Mouse (Mus musculus): ENCODE results near the gene Hip1r. TPM values are rescaled to one million over a fixed set of nuclear protein-coding genes. Genes with fewer than 3 reads are reported as not detected.

Hip1r gene
- polyA plus RNA-seq, 2 experiments = 7.2 to 7.6 TPM

DNA sequence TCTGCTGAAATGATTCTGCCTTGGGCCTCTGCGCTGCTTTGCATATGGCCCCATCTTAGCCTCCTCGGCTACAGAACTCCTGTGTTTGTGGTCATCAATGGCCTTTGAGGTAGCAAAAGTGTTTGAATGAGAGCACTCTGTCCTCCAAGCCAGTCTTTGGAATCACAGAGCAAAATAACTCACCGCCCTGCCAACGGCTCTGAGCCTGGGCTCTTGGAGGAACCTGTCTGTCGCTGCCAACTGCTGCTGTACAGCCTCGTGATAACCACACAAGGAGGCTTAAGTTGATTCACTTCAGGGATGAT is 7.8 kb downstream of the Hip1r start:
- H3K9ac ChIP-seq (replicated peaks) = no peak overlapping the region
- 67% methylated on average over 6 of the region's 6 CpGs for WGBS (ENCODE audit: insufficient replicate concordance)
- H3K27ac ChIP-seq = no peak overlapping the region
- H3K36me3 ChIP-seq (replicated peaks; ENCODE audit: control insufficient read depth, insufficient read depth, low read depth) = no peaks in the 10 kb centered on the region
- TF ChIP-seq EP300 (IDR thresholded peaks at IDR 0.05; ENCODE audit: low read depth) = no peak
- TF ChIP-seq CTCF (IDR thresholded peaks at IDR 0.05; ENCODE audit: low read depth) = no peak
- no peaks in the 10 kb centered on the region for H3K27me3 ChIP-seq (ENCODE audit: control insufficient read depth, insufficient read depth, low read length)
- no peak for ATAC-seq (ENCODE audit: insufficient read depth)
- no peaks in the 10 kb centered on the region for H3K9me3 ChIP-seq (ENCODE audit: control insufficient read depth, low read length)
- DNase-seq (ENCODE audit: low read depth in 3 of 3, low spot score in 3 of 3) = no peak
- H3K4me2 ChIP-seq (ENCODE audit: low read depth) = no peak overlapping the region
- H3K4me1 ChIP-seq (replicated peaks; ENCODE audit: control insufficient read depth in 2 of 2, insufficient read depth in 2 of 2, low read length in 1 of 2) = 0 out of 4 replicates have a peak, but pooled peaks cover 0 to 3% of the 10 kb centered on the region in 2 experiments
- no peak overlapping the region for H3K4me3 ChIP-seq (ENCODE audit: insufficient read depth in 1 of 2, low read depth in 2 of 2, low read length in 2 of 2)

DNA sequence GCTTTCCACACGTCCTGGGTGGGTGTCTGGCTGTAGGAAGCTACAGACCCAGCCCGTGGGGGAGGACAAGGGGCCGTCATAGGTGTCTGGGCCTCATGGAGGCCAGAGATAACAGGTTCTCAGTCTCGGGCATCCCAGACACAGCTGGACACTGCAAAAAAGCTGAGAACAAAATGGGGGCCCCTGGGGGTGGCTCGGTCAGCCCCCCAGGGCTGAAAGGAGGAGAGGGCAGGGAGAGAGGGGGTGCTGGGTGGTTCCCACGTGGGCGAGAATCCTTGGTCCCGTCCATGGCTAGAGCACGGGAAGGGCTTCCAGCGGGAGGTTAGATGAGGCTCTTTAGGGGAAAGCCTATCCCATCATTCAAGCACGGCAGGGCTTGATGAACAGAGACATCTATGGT is 9.4 kb downstream of the Hip1r start:
- Histone ChIP-seq H3K27me3 (ENCODE audit: control insufficient read depth, insufficient read depth, low read length) (no peaks in the 10 kb centered on the region), H3K4me2 (ENCODE audit: low read depth) (no peak overlapping the region), H3K9ac (replicated peaks) (no peak overlapping the region), H3K36me3 (replicated peaks; ENCODE audit: control insufficient read depth, insufficient read depth, low read depth) (no peaks in the 10 kb centered on the region), H3K27ac (no peak overlapping the region), H3K9me3 (ENCODE audit: control insufficient read depth, low read length) (no peaks in the 10 kb centered on the region), H3K4me1 (replicated peaks; ENCODE audit: control insufficient read depth in 2 of 2, insufficient read depth in 2 of 2, low read length in 1 of 2) (0 out of 4 replicates have a peak, but pooled peaks cover 0 to 2% of the 10 kb centered on the region in 2 experiments), H3K4me3 (ENCODE audit: insufficient read depth in 1 of 2, low read depth in 2 of 2, low read length in 2 of 2) (no peak overlapping the region)
- no peak for ATAC-seq (ENCODE audit: insufficient read depth)
- no peak for DNase-seq (ENCODE audit: low read depth in 3 of 3, low spot score in 3 of 3)
- 60% methylated on average over 11 of the region's 11 CpGs for WGBS (ENCODE audit: insufficient replicate concordance)
- no peak for TF ChIP-seq EP300 (IDR thresholded peaks at IDR 0.05; ENCODE audit: low read depth)
- no peak for TF ChIP-seq CTCF (IDR thresholded peaks at IDR 0.05; ENCODE audit: low read depth)

DNA sequence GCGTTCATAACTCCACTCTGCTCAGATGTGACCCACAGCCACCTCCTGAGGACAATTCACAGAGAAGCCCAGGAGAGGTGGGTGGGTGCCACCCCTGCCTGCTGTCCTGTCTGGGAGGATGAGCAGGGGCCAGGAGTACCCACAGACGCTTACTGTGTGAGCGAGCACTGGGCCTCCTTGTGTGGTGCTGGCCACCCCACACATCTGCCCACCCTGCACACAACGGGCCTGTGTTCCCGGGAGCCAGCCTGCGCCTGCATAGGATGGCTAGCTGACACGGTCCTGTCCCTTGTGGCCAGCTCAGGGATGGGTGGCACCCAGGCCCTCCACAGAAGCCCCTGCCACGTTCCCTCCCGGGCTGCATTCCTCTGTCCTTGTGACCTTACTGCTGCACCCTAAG is 12.0 kb downstream of the Hip1r start:
- no peak overlapping the region for H3K4me3 ChIP-seq (ENCODE audit: insufficient read depth in 1 of 2, low read depth in 2 of 2, low read length in 2 of 2)
- 75% methylated on average over 9 of the region's 9 CpGs for WGBS (ENCODE audit: insufficient replicate concordance)

DNA sequence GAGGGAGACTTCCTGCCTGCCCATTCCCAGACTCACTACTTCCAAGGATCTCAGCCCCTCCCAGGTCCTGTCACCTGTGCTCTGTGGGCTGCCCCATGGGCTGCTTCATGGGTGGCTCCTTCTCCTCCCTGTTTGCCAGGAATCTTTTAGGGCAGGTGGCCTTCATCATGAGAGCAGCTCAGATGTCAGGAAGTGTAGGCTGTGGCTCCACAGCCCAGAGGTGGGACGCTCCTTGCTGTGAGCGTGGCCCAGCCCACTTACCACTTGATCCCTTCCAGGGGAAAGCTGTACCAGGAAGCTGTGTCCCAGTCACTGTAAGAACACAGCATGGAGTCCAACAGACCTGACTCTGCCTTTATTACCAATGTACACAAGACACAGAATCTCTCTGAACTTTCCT is 13.5 kb downstream of the Hip1r start:
- Histone ChIP-seq H3K4me2 (ENCODE audit: low read depth) (no peak overlapping the region), H3K9ac (replicated peaks) (no peak overlapping the region), H3K4me3 (ENCODE audit: insufficient read depth in 1 of 2, low read depth in 2 of 2, low read length in 2 of 2) (no peak overlapping the region), H3K9me3 (ENCODE audit: control insufficient read depth, low read length) (no peaks in the 10 kb centered on the region), H3K27me3 (ENCODE audit: control insufficient read depth, insufficient read depth, low read length) (no peaks in the 10 kb centered on the region), H3K36me3 (replicated peaks; ENCODE audit: control insufficient read depth, insufficient read depth, low read depth) (no peaks in the 10 kb centered on the region), H3K27ac (no peak overlapping the region), H3K4me1 (replicated peaks; ENCODE audit: control insufficient read depth in 2 of 2, insufficient read depth in 2 of 2, low read length in 1 of 2) (no peaks in the 10 kb centered on the region)
- WGBS (ENCODE audit: insufficient replicate concordance) = 68% methylated on average over 2 of the region's 2 CpGs
- DNase-seq (ENCODE audit: low read depth in 3 of 3, low spot score in 3 of 3) (no peak), ATAC-seq (ENCODE audit: insufficient read depth) (no peak)
- TF ChIP-seq EP300 (IDR thresholded peaks at IDR 0.05; ENCODE audit: low read depth) (no peak), CTCF (IDR thresholded peaks at IDR 0.05; ENCODE audit: low read depth) (no peak)

More for the DNA sequence above, 12.0 kb downstream of the Hip1r start:
- no peak overlapping the region for H3K27ac ChIP-seq
- ATAC-seq (ENCODE audit: insufficient read depth) (no peak), DNase-seq (ENCODE audit: low read depth in 3 of 3, low spot score in 3 of 3) (no peak)
- no peak overlapping the region for H3K4me2 ChIP-seq (ENCODE audit: low read depth)
- TF ChIP-seq EP300 (IDR thresholded peaks at IDR 0.05; ENCODE audit: low read depth) (no peak), CTCF (IDR thresholded peaks at IDR 0.05; ENCODE audit: low read depth) (no peak)
- H3K27me3 ChIP-seq (ENCODE audit: control insufficient read depth, insufficient read depth, low read length) = no peaks in the 10 kb centered on the region
- no peaks in the 10 kb centered on the region for H3K36me3 ChIP-seq (replicated peaks; ENCODE audit: control insufficient read depth, insufficient read depth, low read depth)
- H3K9ac ChIP-seq (replicated peaks) = no peak overlapping the region
- H3K4me1 ChIP-seq (replicated peaks; ENCODE audit: control insufficient read depth in 2 of 2, insufficient read depth in 2 of 2, low read length in 1 of 2) = 0 out of 4 replicates have a peak, but pooled peaks cover 0 to 2% of the 10 kb centered on the region in 2 experiments
- no peaks in the 10 kb centered on the region for H3K9me3 ChIP-seq (ENCODE audit: control insufficient read depth, low read length)

DNA sequence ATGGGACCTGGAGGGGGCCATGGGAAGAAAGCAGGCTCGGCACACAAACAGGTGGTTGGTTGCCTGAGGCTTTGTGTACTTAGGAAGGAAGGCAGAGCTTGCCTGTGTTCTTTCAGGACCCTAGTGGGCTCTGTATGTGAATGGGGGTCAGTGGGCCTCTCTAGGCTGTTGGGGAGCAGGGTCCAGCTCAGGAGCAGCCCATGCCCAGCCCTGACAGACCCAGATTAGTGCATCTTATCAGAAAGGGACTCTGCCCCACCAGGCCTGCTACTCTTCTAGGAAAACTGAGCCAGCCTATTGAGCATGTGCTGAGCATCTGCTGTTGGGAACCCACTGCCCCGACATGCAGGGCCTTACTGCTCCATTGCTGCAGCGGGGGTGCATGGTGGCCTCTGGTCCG is 14.1 kb downstream of the Hip1r start:
- TF ChIP-seq CTCF (IDR thresholded peaks at IDR 0.05; ENCODE audit: low read depth) (no peak), EP300 (IDR thresholded peaks at IDR 0.05; ENCODE audit: low read depth) (no peak)
- no peak overlapping the region for H3K27ac ChIP-seq
- no peaks in the 10 kb centered on the region for H3K36me3 ChIP-seq (replicated peaks; ENCODE audit: control insufficient read depth, insufficient read depth, low read depth)
- WGBS (ENCODE audit: insufficient replicate concordance) = 62% methylated on average over 4 of the region's 4 CpGs
- ATAC-seq (ENCODE audit: insufficient read depth) (no peak), DNase-seq (ENCODE audit: low read depth in 3 of 3, low spot score in 3 of 3) (no peak)
- H3K9me3 ChIP-seq (ENCODE audit: control insufficient read depth, low read length) = no peaks in the 10 kb centered on the region
- no peak overlapping the region for H3K9ac ChIP-seq (replicated peaks)
- H3K4me1 ChIP-seq (replicated peaks; ENCODE audit: control insufficient read depth in 2 of 2, insufficient read depth in 2 of 2, low read length in 1 of 2) = no peaks in the 10 kb centered on the region
- no peak overlapping the region for H3K4me2 ChIP-seq (ENCODE audit: low read depth)
- H3K27me3 ChIP-seq (ENCODE audit: control insufficient read depth, insufficient read depth, low read length) = no peaks in the 10 kb centered on the region
- H3K4me3 ChIP-seq (ENCODE audit: insufficient read depth in 1 of 2, low read depth in 2 of 2, low read length in 2 of 2) = no peak overlapping the region
